Mouse (Mus musculus) midbrain, postnatal 0 days (tissue): ENCODE data around the gene Anp32e. TPM values are rescaled to one million over a fixed set of nuclear protein-coding genes. Genes with fewer than 3 reads are reported as not detected.

Source experiments
- ATAC-seq: fragments of 200-750 bp; cut with Nextera tagmentation; 2 replicates; pipeline ENCODE4 v1.8.0; 2017; ENCODE audit warnings: moderate number of reproducible peaks, mild to moderate bottlenecking, moderate TSS enrichment, moderate library complexity; ENCODE audit not compliant: low FRiP score
- DNase-seq: peaks from one replicate; pipeline ENCODE4 v3.0.0-alpha.2; 2015; ENCODE audit warnings: low spot score
- H3K27ac ChIP-seq: fragments of 300-500 bp; sonication (generic); 2 replicates; pipeline ENCODE4 v1.5.1; 2014; ENCODE audit warnings: low read depth, mild to moderate bottlenecking, low read length, mixed read lengths
- H3K27me3 ChIP-seq: fragments of 300-500 bp; sonication (generic); 2 replicates; pipeline ENCODE4 v1.6.1; 2014; ENCODE audit warnings: low read length, control low read depth, mixed read lengths; ENCODE audit not compliant: insufficient read depth
- H3K36me3 ChIP-seq: fragments of 300-500 bp; sonication (generic); 2 replicates; pipeline ENCODE4 v1.6.1; 2014; ENCODE audit warnings: low read length, control low read depth, mixed read lengths; ENCODE audit not compliant: insufficient read depth
- H3K4me1 ChIP-seq: fragments of 300-500 bp; sonication (generic); 2 replicates; pipeline ENCODE4 v1.6.1; 2014; ENCODE audit warnings: mild to moderate bottlenecking, control low read depth, antibody characterized with exemption, low read length, mixed read lengths; ENCODE audit not compliant: insufficient read depth
- H3K4me2 ChIP-seq: fragments of 300-500 bp; sonication (generic); 2 replicates; pipeline ENCODE4 v1.6.1; 2014; ENCODE audit warnings: low read depth, mild to moderate bottlenecking, low read length, mixed read lengths; ENCODE audit not compliant: poor library complexity, severe bottlenecking
- H3K4me3 ChIP-seq: fragments of 300-500 bp; sonication (generic); 2 replicates; pipeline ENCODE4 v1.5.1; 2014; ENCODE audit warnings: low read depth, mild to moderate bottlenecking, low read length, moderate library complexity
- H3K9ac ChIP-seq: fragments of 300-500 bp; sonication (generic); replicated peaks from 2 replicates; pipeline ENCODE4 v1.6.1; 2014; ENCODE audit warnings: mild to moderate bottlenecking, low read length, moderate library complexity, mixed read lengths; ENCODE audit not compliant: poor library complexity, severe bottlenecking
- H3K9me3 ChIP-seq: fragments of 300-500 bp; sonication (generic); 2 replicates; pipeline ENCODE4 v1.6.1; 2016; ENCODE audit warnings: low read length, control low read depth
- CTCF ChIP-seq: IDR thresholded peaks from 2 replicates; pipeline ENCODE4 v1.5.1; 2016; ENCODE audit warnings: antibody characterized with exemption, mild to moderate bottlenecking
- WGBS: fragments of 180-500 bp; shearing (Covaris S2); extraction: QIAGEN DNeasy Blood & Tissue Kit; methylation state at CpG from one replicate; pipeline ENCODE4 v1.1.7; 2014; 5-methylcytosine and 5-hydroxymethylcytosine counted together
- polyA plus RNA-seq: library from polyadenylated mRNA; unstranded; fragments of >200 nt; fragmentation: Nextera tagmentation; extraction: Ambion mirVana; gene quantifications from 2 replicates; pipeline ENCODE4 v1.2.1, GENCODE M21; 2015
- total RNA-seq: library from RNA; depleted of rRNA; stranded (reverse); fragments of >200 nt; gene quantifications from 2 replicates; pipeline ENCODE4 v1.2.3, GENCODE M21; 2014; rRNA removed

Anp32e gene
- total and polyA plus RNA-seq, 2 experiments from 2014 or later, result 24.7 to 86.9 TPM

- H3K36me3 ChIP-seq, result peaks cover 24% of the 10 kb centered on the region
- TF ChIP-seq CTCF, result no peak
- no peaks in the 10 kb centered on the region for H3K9me3 ChIP-seq
- H3K4me2 ChIP-seq, result peak overlapping the region; percentile 83
- peak overlapping the region; percentile 98; the same call in 1 of the 2 replicates for H3K27ac ChIP-seq
- peaks cover 14% of the 10 kb centered on the region for H3K4me1 ChIP-seq
- DNase-seq, result no peak
- H3K4me3 ChIP-seq, result peak overlapping the region; percentile 83
- ATAC-seq, result no peak
- no peaks in the 10 kb centered on the region for H3K27me3 ChIP-seq
- peak overlapping the region; percentile 98 for H3K9ac ChIP-seq
- 3% methylated on average over 6 of the region's 6 CpGs for WGBS
These were observed 65.4 kb downstream of the Anp32e start for GRCm38 (mm10) chr3:95994381-95994846.

GRCm38 (mm10) chr3:95994975-95995801 is 66.1 kb downstream of the Anp32e start:
- no peaks in the 10 kb centered on the region for H3K9me3 ChIP-seq
- DNase-seq (peak; percentile 42), ATAC-seq (peak; percentile 61; the same call in 1 of the 2 replicates)
- H3K4me3 ChIP-seq, result peak overlapping the region; percentile 83
- TF ChIP-seq CTCF, result no peak
- WGBS, result 0% methylated on average over 41 of the region's 51 CpGs
- H3K36me3 ChIP-seq, result peaks cover 16% of the 10 kb centered on the region
- H3K27ac ChIP-seq, result peak overlapping the region; percentile 98
- H3K27me3 ChIP-seq, result no peaks in the 10 kb centered on the region
- peak overlapping the region; percentile 98 for H3K9ac ChIP-seq
- H3K4me2 ChIP-seq, result peak overlapping the region; percentile 83
- H3K4me1 ChIP-seq, result peaks cover 14% of the 10 kb centered on the region

- H3K4me3 ChIP-seq, result peak within 1 kb of the TSS; percentile 83
- peak within 1 kb of the TSS; percentile 98 for H3K9ac ChIP-seq
- H3K36me3 ChIP-seq, result peaks cover 9% of the 10 kb centered on the region
- DNase-seq, result peak; percentile 42
- TF ChIP-seq CTCF, result 0 out of 2 replicates have a peak, but pooled peaks have one; percentile 28
- H3K27me3 ChIP-seq, result no peaks in the 10 kb centered on the region
- ATAC-seq, result peak; percentile 61
- peaks cover 14% of the 10 kb centered on the region for H3K4me1 ChIP-seq
- H3K27ac ChIP-seq, result peak within 1 kb of the TSS; percentile 98
- peak within 1 kb of the TSS; percentile 83 for H3K4me2 ChIP-seq
- no peaks in the 10 kb centered on the region for H3K9me3 ChIP-seq
- WGBS, result 1% methylated on average over 57 of the region's 84 CpGs
These were observed 66.9 kb downstream of the Anp32e start, which contains the start of gene Plekho1 for GRCm38 (mm10) chr3:95995802-95996428. TSS of gene Plekho1 (minus strand) at chr3:95996001.

- Histone ChIP-seq H3K27ac (peak overlapping the region; percentile 98), H3K4me1 (peaks cover 14% of the 10 kb centered on the region), H3K9me3 (no peaks in the 10 kb centered on the region), H3K9ac (peak overlapping the region; percentile 98), H3K36me3 (peaks cover 3% of the 10 kb centered on the region; the same call in 1 of the 2 replicates), H3K4me3 (peak overlapping the region; percentile 83), H3K4me2 (peak overlapping the region; percentile 83), H3K27me3 (no peaks in the 10 kb centered on the region)
- no peak for TF ChIP-seq CTCF
- ATAC-seq, result no peak
- DNase-seq, result no peak
- WGBS, result 8% methylated on average over 6 of the region's 6 CpGs
These were observed 67.5 kb downstream of the Anp32e start for GRCm38 (mm10) chr3:95996451-95997073.

Other genes starting within 250 kb of the Anp32e start
- 1.3 and 1.4 TPM in 2 replicates for gene Adamtsl4, start 241.3 kb upstream of the Anp32e start, total RNA-seq
- gene Adamtsl4, start 241.3 kb upstream of the Anp32e start, polyA plus RNA-seq, result 1.0 and 1.4 TPM in 2 replicates
- 6.2 and 9.9 TPM in 2 replicates for gene Ecm1, start 189.7 kb upstream of the Anp32e start, total RNA-seq
- gene Ecm1, start 189.7 kb upstream of the Anp32e start, polyA plus RNA-seq, result 9.7 and 10.8 TPM in 2 replicates
- 34.7 and 39.8 TPM in 2 replicates for gene Tars2, start 169.0 kb upstream of the Anp32e start, total RNA-seq
- gene Tars2, start 169.0 kb upstream of the Anp32e start, polyA plus RNA-seq, result 40.8 and 45.0 TPM in 2 replicates
- 28.8 and 30.6 TPM in 2 replicates for gene Rprd2, start 110.4 kb upstream of the Anp32e start, total RNA-seq
- 20.1 and 23.6 TPM in 2 replicates for gene Rprd2, start 110.4 kb upstream of the Anp32e start, polyA plus RNA-seq
- gene Prpf3, start 73.4 kb upstream of the Anp32e start, total RNA-seq, result 9.3 and 11.0 TPM in 2 replicates
- gene Prpf3, start 73.4 kb upstream of the Anp32e start, polyA plus RNA-seq, result 24.0 and 26.9 TPM in 2 replicates
- 82.9 and 88.3 TPM in 2 replicates for gene Mrps21, start 57.7 kb upstream of the Anp32e start, total RNA-seq
- 241 TPM in 2 replicates for gene Mrps21, start 57.7 kb upstream of the Anp32e start, polyA plus RNA-seq
- gene Ciart, start 47.0 kb upstream of the Anp32e start, total RNA-seq, result 4.2 and 5.2 TPM in 2 replicates
- 9.3 and 12.6 TPM in 2 replicates for gene Ciart, start 47.0 kb upstream of the Anp32e start, polyA plus RNA-seq
- 6.5 and 27.7 TPM in 2 replicates for gene BC028528, start 37.2 kb upstream of the Anp32e start, total RNA-seq
- gene BC028528, start 37.2 kb upstream of the Anp32e start, polyA plus RNA-seq, result 14.6 and 18.8 TPM in 2 replicates
- 67.5 and 71.6 TPM in 2 replicates for gene Aph1a, start 35.3 kb upstream of the Anp32e start, total RNA-seq
- gene Aph1a, start 35.3 kb upstream of the Anp32e start, polyA plus RNA-seq, result 39.0 and 45.2 TPM in 2 replicates
- 5.1 and 8.0 TPM in 2 replicates for gene Car14, start 24.6 kb upstream of the Anp32e start, total RNA-seq
- 6.8 and 7.5 TPM in 2 replicates for gene Car14, start 24.6 kb upstream of the Anp32e start, polyA plus RNA-seq
- gene Plekho1, start 66.8 kb downstream of the Anp32e start, total RNA-seq, result 52.5 and 62.7 TPM in 2 replicates
- gene Plekho1, start 66.8 kb downstream of the Anp32e start, polyA plus RNA-seq, result 37.3 and 41.2 TPM in 2 replicates
- 29.5 and 35.3 TPM in 2 replicates for gene Vps45, start 129.2 kb downstream of the Anp32e start, total RNA-seq
- 60.6 and 61.1 TPM in 2 replicates for gene Vps45, start 129.2 kb downstream of the Anp32e start, polyA plus RNA-seq
- 14.3 and 16.3 TPM in 2 replicates for gene Otud7b, start 175.3 kb downstream of the Anp32e start, total RNA-seq
- gene Otud7b, start 175.3 kb downstream of the Anp32e start, polyA plus RNA-seq, result 5.7 and 7.5 TPM in 2 replicates
- gene Mtmr11, start 232.8 kb downstream of the Anp32e start, total RNA-seq, result 15.5 and 22.3 TPM in 2 replicates
- 8.4 and 9.4 TPM in 2 replicates for gene Mtmr11, start 232.8 kb downstream of the Anp32e start, polyA plus RNA-seq
- 70.3 and 79.1 TPM in 2 replicates for gene Sf3b4, start 243.1 kb downstream of the Anp32e start, total RNA-seq
- gene Sf3b4, start 243.1 kb downstream of the Anp32e start, polyA plus RNA-seq, result 156 and 158 TPM in 2 replicates